Mouse (Mus musculus) lung, adult 2 months (tissue): ENCODE data around the gene Ttc16.

Source experiments
- CTCF ChIP-seq: fragments of 200-500 bp; IDR thresholded peaks from 2 replicates; pipeline ENCODE4 v1.5.1; 2011; ENCODE audit warnings: mild to moderate bottlenecking, low read length, control low read depth; ENCODE audit not compliant: insufficient read depth
- POLR2A ChIP-seq: fragments of 200-500 bp; IDR thresholded peaks from 2 replicates; pipeline ENCODE4 v1.6.1; 2011; ENCODE audit warnings: low read depth, mild to moderate bottlenecking, control low read depth, low read length, borderline replicate concordance; ENCODE audit errors: extremely low read depth

GRCm38 (mm10) chr2:32727435-32727834, 48.0 kb downstream of the Ttc16 start:
- TF ChIP-seq CTCF (no peak), POLR2A (peak; percentile 99)
